Mouse (Mus musculus): ENCODE data around the gene Frmd4a.

The Frmd4a gene

GRCm38 (mm10) chr2:4527094-4527493 lies 509.6 kb downstream of the Frmd4a start:
- DNase-seq (ENCODE audit: low spot score), result no peak

- DNase-seq (ENCODE audit: low spot score), result peak; percentile 31
Measured at GRCm38 (mm10) chr2:4529254-4529729, 511.8 kb downstream of the Frmd4a start.

- DNase-seq (ENCODE audit: low spot score), result no peak
Measured at GRCm38 (mm10) chr2:4531533-4532197, 514.1 kb downstream of the Frmd4a start.

- no peak for DNase-seq (ENCODE audit: low spot score)
Measured at GRCm38 (mm10) chr2:4532198-4532568, 514.7 kb downstream of the Frmd4a start.

- no peak for DNase-seq (ENCODE audit: low spot score)
Measured at GRCm38 (mm10) chr2:4532945-4533344, 515.4 kb downstream of the Frmd4a start.

- DNase-seq (ENCODE audit: low spot score), result no peak
Measured at GRCm38 (mm10) chr2:4535187-4535864, 517.8 kb downstream of the Frmd4a start.

- peak; percentile 54 for DNase-seq (ENCODE audit: low spot score)
Measured at GRCm38 (mm10) chr2:4541330-4541729, 523.8 kb downstream of the Frmd4a start.

- DNase-seq (ENCODE audit: low spot score), result peak; percentile 70
Measured at GRCm38 (mm10) chr2:4541844-4542628, 524.5 kb downstream of the Frmd4a start.

- peak; percentile 52 for DNase-seq (ENCODE audit: low spot score)
Measured at GRCm38 (mm10) chr2:4542629-4543416, 525.3 kb downstream of the Frmd4a start.

- DNase-seq (ENCODE audit: low spot score), result peak; percentile 45
Measured at GRCm38 (mm10) chr2:4543417-4543775, 525.9 kb downstream of the Frmd4a start.

GRCm38 (mm10) chr2:4544360-4544759 lies 526.8 kb downstream of the Frmd4a start:
- DNase-seq (ENCODE audit: low spot score), result no peak

GRCm38 (mm10) chr2:4545261-4545660 lies 527.7 kb downstream of the Frmd4a start:
- no peak for DNase-seq (ENCODE audit: low spot score)

- DNase-seq (ENCODE audit: low spot score), result no peak
Measured at GRCm38 (mm10) chr2:4547003-4547662, 529.6 kb downstream of the Frmd4a start.

GRCm38 (mm10) chr2:4549271-4549670 lies 531.8 kb downstream of the Frmd4a start:
- no peak for DNase-seq (ENCODE audit: low spot score)

- DNase-seq (ENCODE audit: low spot score), result no peak
Measured at GRCm38 (mm10) chr2:4550017-4550763, 532.7 kb downstream of the Frmd4a start.

GRCm38 (mm10) chr2:4551438-4551837 lies 533.9 kb downstream of the Frmd4a start:
- no peak for DNase-seq (ENCODE audit: low spot score)

GRCm38 (mm10) chr2:4551866-4552265 lies 534.3 kb downstream of the Frmd4a start:
- peak; percentile 48 for DNase-seq (ENCODE audit: low spot score)

- no peak for DNase-seq (ENCODE audit: low spot score)
Measured at GRCm38 (mm10) chr2:4552486-4552885, 535.0 kb downstream of the Frmd4a start.

GRCm38 (mm10) chr2:4555221-4555631 lies 537.7 kb downstream of the Frmd4a start:
- peak; percentile 61 for DNase-seq (ENCODE audit: low spot score)

- peak; percentile 58 for DNase-seq (ENCODE audit: low spot score)
Measured at GRCm38 (mm10) chr2:4556188-4556587, 538.7 kb downstream of the Frmd4a start.

- peak; percentile 72 for DNase-seq (ENCODE audit: low spot score)
Measured at GRCm38 (mm10) chr2:4557028-4557427, 539.5 kb downstream of the Frmd4a start.
